Mouse (Mus musculus) midbrain, embryonic 12.5 days (tissue): ENCODE measurements around the gene 4632433K11Rik. TPM values are rescaled to one million over a fixed set of nuclear protein-coding genes. Genes with fewer than 3 reads are reported as not detected.

Source experiments
- ATAC-seq: fragments of 200-750 bp; cut with Nextera tagmentation; 2 replicates; pipeline ENCODE4 v1.8.0; 2017; ENCODE audit warnings: low read depth, moderate TSS enrichment, moderate library complexity; ENCODE audit not compliant: low FRiP score
- H3K27ac ChIP-seq: fragments of 300-500 bp; sonication (generic); replicated peaks from 2 replicates; pipeline ENCODE4 v1.5.1; 2016; ENCODE audit warnings: mild to moderate bottlenecking
- H3K27me3 ChIP-seq: fragments of 300-500 bp; sonication (generic); 2 replicates; pipeline ENCODE4 v1.6.1; 2016; ENCODE audit warnings: mild to moderate bottlenecking
- H3K36me3 ChIP-seq: fragments of 300-500 bp; sonication (generic); 2 replicates; pipeline ENCODE4 v1.6.1; 2016
- H3K4me1 ChIP-seq: fragments of 300-500 bp; sonication (generic); 2 replicates; pipeline ENCODE4 v1.6.1; 2016
- H3K4me2 ChIP-seq: fragments of 300-500 bp; sonication (generic); replicated peaks from 2 replicates; pipeline ENCODE4 v1.6.1; 2016; ENCODE audit warnings: mild to moderate bottlenecking, moderate library complexity
- H3K4me3 ChIP-seq: fragments of 300-500 bp; sonication (generic); 2 replicates; pipeline ENCODE4 v1.5.1; 2016; ENCODE audit warnings: mild to moderate bottlenecking
- H3K9ac ChIP-seq: fragments of 300-500 bp; sonication (generic); replicated peaks from 2 replicates; pipeline ENCODE4 v1.6.1; 2016; ENCODE audit warnings: mild to moderate bottlenecking, moderate library complexity
- H3K9me3 ChIP-seq: fragments of 300-500 bp; sonication (generic); 2 replicates; pipeline ENCODE4 v1.6.1; 2016; ENCODE audit warnings: mild to moderate bottlenecking
- WGBS: fragments of 180-500 bp; shearing (Covaris S2); methylation state at CpG from one replicate; pipeline ENCODE4 v1.1.7; 2016; 5-methylcytosine and 5-hydroxymethylcytosine counted together
- polyA plus RNA-seq: library from polyadenylated mRNA; unstranded; fragments of >200 nt; fragmentation: Nextera tagmentation; extraction: Ambion mirVana; gene quantifications from 2 replicates; pipeline ENCODE4 v1.2.1, GENCODE M21; 2016

The 4632433K11Rik gene
- polyA plus RNA-seq, 1 experiment from 2014 or later: not detected

DNA sequence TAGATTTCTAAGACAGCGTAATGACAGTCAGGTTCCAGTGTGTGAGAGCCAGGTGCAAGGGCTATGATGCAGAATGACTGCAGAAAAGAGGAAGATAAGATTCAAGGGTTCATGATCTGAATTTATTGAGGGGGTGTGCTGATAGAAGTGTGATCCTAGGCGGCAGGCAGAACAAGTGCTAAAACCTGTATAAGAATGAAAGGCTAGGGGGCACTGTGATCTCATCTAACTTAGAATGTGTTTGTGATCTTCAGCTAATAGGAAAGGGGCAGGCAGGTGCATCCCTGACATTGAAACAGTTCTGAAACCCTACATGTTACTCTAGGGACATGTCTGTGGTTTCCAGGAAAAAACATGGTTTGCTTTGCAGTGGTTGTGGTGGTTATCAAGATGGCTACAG lies 12.2 kb downstream of the 4632433K11Rik start:
- no peaks in the 10 kb centered on the region for H3K9me3 ChIP-seq
- no peaks in the 10 kb centered on the region for H3K36me3 ChIP-seq
- no peak overlapping the region for H3K9ac ChIP-seq
- H3K4me3 ChIP-seq: no peak overlapping the region
- 73% methylated on average over 2 of the region's 2 CpGs for WGBS
- H3K27ac ChIP-seq: no peak overlapping the region
- peaks cover 6% of the 10 kb centered on the region; the same call in 1 of the 2 replicates for H3K4me1 ChIP-seq
- H3K4me2 ChIP-seq: no peak overlapping the region
- ATAC-seq: no peak
- H3K27me3 ChIP-seq: no peaks in the 10 kb centered on the region

DNA sequence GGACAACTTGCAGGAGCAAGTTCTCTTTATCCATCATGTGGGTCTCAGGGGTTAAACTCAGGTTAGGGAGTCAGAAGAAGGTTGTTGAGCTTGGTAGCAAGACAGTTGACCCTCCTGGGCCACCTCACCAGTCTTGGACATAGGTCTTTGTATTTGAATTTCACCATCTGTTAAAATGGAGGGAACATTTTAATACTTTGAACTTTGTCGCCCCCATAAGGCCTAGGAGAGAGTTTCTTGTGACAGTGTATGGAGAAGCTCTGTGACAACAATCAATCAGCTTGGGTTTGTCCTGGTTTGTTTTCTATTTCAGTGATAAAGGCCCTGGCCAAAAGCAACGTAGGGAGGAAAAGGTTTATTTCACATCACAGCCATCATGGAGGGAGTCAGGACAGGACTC lies 13.4 kb downstream of the 4632433K11Rik start:
- Histone ChIP-seq H3K4me1 (peaks cover 13% of the 10 kb centered on the region), H3K27me3 (peaks cover 4% of the 10 kb centered on the region), H3K4me2 (no peak overlapping the region), H3K4me3 (no peak overlapping the region), H3K36me3 (no peaks in the 10 kb centered on the region), H3K9ac (no peak overlapping the region), H3K27ac (no peak overlapping the region), H3K9me3 (no peaks in the 10 kb centered on the region)
- no peak for ATAC-seq
- 39% methylated on average over 2 of the region's 2 CpGs for WGBS

DNA sequence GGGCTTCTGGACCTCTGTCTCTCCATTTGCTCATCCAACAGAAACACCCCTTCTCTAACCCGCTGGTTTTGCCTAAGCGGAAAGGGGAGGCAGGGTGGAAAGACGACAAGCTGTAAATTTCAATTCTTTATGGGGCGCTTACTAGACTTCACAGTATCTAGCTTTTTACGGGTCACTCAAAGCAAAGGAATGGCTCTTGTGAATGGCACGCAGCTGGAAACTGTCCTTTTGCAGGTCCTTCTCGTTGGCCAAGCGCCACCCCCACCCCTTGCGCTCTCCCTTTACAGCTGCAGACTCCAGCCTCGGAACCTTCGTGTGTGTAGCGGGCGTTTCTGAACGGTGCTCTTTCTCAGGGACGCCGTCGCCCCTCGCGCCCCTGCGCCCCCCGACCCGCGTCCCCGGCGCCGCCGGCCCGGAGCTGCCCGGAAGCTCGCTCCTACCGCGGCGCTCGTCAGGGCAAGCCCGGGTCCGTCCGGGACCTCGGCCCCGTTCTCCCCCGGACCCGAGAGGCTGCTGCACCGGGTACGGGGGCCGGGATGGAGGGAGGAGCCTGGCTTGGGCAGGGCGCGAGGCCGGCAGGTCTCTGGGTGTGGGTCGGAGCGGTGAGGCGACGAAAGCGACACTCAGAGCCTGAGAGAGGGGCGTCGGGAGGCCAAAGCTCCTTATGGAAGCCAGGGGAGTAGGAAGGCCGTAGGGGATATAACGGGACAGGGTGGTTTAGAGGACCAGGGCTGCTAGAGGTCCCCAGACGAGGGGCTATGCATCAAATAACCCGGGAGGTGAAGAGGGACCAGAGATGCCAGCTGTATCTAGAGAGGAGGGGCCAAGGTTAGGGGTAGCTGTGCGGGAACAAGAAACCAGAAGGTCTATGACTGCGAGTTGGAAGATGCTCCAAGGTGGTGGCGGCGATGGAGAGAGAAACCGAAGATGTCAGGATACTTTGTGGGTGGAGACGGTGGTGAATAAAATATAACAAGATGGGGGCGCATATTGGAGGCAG lies 17.6 kb downstream of the 4632433K11Rik start, which contains the start of gene Zfp580:
Zfp580 (plus strand) TSS at position 346 of the 1,000 bp plus-strand sequence.
- H3K27ac ChIP-seq: peak within 1 kb of the TSS; percentile 85
- ATAC-seq: peak; percentile 81
- H3K27me3 ChIP-seq: peaks cover 46% of the 10 kb centered on the region
- 2% methylated on average over 65 of the region's 65 CpGs for WGBS
- H3K36me3 ChIP-seq: no peaks in the 10 kb centered on the region
- no peaks in the 10 kb centered on the region for H3K9me3 ChIP-seq
- H3K4me1 ChIP-seq: peaks cover 31% of the 10 kb centered on the region
- H3K4me3 ChIP-seq: peak within 1 kb of the TSS; percentile 80
- H3K4me2 ChIP-seq: peak within 1 kb of the TSS; percentile 69
- H3K9ac ChIP-seq: peak within 1 kb of the TSS; percentile 89

DNA sequence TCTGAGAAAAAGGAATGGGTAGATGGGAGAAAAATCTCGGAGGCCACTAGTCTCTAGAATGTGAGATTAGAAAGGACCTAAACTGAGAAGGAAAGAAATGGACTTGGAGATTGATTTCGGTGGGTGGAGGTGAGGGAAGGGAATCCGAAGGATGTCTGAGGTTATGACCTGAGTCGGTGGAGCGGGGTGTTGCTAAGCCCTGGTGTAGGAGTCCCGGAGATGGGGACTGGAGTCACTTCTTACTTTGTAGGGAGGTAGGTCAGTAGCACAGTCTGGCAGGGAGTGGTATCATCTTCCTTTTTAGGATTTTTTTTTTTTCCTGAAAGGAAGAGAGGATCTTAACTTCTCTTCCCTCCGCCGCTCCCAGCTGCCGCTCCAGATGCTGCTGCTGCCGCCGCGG lies 18.5 kb downstream of the 4632433K11Rik start:
- H3K4me2 ChIP-seq: peak overlapping the region; percentile 69
- no peaks in the 10 kb centered on the region for H3K9me3 ChIP-seq
- ATAC-seq: no peak
- 3% methylated on average over 11 of the region's 12 CpGs for WGBS
- H3K36me3 ChIP-seq: no peaks in the 10 kb centered on the region
- H3K9ac ChIP-seq: peak overlapping the region; percentile 89
- H3K4me3 ChIP-seq: peak overlapping the region; percentile 80
- H3K27ac ChIP-seq: no peak overlapping the region
- H3K4me1 ChIP-seq: peaks cover 39% of the 10 kb centered on the region
- H3K27me3 ChIP-seq: peaks cover 55% of the 10 kb centered on the region

DNA sequence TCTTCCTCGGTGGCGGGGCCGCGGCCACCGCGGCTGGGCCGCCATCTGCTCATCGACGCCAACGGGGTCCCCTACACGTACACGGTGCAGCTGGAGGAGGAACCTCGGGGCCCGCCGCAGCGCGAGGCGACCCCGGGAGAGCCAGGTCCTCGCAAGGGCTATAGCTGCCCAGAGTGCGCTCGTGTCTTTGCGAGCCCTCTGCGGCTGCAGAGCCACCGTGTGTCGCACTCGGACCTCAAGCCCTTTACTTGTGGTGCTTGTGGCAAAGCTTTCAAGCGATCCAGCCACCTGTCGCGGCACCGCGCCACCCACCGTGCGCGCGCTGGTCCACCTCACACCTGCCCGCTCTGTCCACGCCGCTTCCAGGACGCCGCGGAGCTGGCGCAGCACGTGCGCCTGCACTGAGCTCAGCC lies 19.0 kb downstream of the 4632433K11Rik start:
- 3% methylated on average over 45 of the region's 45 CpGs for WGBS
- peaks cover 39% of the 10 kb centered on the region for H3K4me1 ChIP-seq
- ATAC-seq: no peak
- H3K36me3 ChIP-seq: no peaks in the 10 kb centered on the region
- peak overlapping the region; percentile 80 for H3K4me3 ChIP-seq
- peak overlapping the region; percentile 89 for H3K9ac ChIP-seq
- H3K4me2 ChIP-seq: peak overlapping the region; percentile 69
- peaks cover 60% of the 10 kb centered on the region for H3K27me3 ChIP-seq
- H3K27ac ChIP-seq: no peak overlapping the region
- H3K9me3 ChIP-seq: no peaks in the 10 kb centered on the region

DNA sequence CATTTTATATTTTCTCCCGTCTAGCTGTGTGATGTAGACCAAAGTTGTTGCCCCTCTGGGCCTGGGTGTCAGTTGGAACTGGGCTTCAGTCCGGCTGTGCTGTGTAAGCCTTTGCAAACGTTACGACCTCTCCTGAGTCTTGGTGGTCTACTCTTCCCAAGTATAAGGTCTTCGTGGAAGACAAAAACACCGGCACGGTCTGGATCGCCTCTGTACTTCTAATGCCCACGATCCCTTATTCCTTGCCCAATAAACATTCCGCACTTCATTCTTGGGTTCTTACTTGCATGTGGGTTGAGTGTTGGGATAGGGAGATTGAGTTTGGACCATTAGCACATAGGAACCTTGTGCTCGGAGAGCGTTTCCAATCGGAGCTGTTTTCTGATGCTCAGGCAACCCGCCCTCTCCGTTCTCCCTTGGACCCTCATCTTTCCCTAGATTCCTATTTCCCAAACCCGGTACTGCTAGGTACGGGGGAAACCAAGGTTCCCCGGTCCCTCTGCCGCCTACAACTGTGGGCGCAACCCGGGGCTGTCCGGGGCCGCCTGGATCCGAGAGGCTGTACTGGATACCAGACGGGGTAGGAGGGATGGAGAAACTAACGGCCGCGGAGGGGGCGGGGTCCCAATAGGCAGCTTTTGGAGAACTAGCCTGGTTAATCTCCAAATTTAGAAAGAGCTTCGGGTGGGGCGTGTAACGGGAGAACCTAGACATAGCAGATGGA lies 19.7 kb downstream of the 4632433K11Rik start:
- Histone ChIP-seq H3K4me3 (peak overlapping the region; percentile 80), H3K27me3 (peaks cover 67% of the 10 kb centered on the region), H3K27ac (no peak overlapping the region), H3K9me3 (no peaks in the 10 kb centered on the region), H3K9ac (peak overlapping the region; percentile 51), H3K36me3 (no peaks in the 10 kb centered on the region), H3K4me2 (peak overlapping the region; percentile 69), H3K4me1 (peaks cover 39% of the 10 kb centered on the region)
- ATAC-seq: no peak
- WGBS: 7% methylated on average over 32 of the region's 32 CpGs

DNA sequence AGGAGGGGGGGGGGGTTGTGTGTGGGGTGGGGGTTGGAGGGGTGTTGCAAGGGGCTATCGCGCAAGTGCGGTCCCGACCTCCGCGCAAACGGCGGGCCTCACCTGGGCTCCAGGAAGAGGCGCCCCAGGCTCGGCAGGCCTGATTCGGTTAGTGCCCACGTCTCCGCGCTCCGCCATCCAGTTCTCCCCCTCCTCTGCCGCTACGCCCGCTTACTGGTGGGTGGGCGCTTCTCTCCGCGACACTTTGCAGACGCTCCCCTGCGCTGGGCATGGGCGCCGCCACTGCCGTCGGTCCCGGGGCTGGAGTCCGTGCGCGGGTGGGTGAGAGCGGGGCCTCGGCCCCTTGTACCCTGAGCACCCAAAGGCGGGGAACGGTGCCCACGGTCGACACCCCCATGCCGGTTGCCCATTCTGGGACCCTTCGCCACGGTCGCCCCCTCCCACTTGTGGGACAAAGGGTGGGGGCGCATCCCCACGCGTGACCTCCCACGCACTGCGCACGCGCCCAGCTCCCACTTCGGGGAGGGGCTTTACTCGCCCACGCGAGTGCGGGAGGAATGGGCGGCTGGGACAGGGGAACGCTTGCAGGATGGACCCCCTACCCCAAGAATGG lies 22.8 kb downstream of the 4632433K11Rik start:
- Histone ChIP-seq H3K27me3 (peaks cover 70% of the 10 kb centered on the region), H3K36me3 (no peaks in the 10 kb centered on the region), H3K4me3 (peak overlapping the region; percentile 48), H3K4me1 (peaks cover 47% of the 10 kb centered on the region), H3K27ac (no peak overlapping the region), H3K4me2 (peak overlapping the region; percentile 62), H3K9ac (peak overlapping the region; percentile 56), H3K9me3 (no peaks in the 10 kb centered on the region)
- ATAC-seq: no peak
- WGBS: 3% methylated on average over 46 of the region's 55 CpGs

DNA sequence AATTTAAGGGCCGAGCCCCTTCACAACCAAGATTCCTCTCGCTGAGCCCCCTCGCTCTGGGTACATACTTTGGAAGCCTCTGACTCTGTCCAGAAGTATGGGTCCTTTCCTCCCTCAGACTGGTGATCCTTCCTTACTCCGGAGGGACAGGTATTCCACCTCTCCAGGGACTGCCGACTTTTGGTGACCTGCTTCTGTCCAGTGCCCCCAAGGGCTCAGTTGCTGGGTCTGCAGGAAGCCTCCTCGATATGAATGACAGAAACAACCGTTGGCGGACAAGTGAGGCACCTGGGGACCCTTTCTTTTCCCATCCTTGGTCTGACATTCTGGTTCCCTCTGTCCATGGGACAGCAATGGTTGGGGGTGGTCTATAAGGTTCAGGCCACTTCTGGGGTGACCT lies 23.5 kb downstream of the 4632433K11Rik start:
- no peak overlapping the region for H3K27ac ChIP-seq
- no peaks in the 10 kb centered on the region for H3K36me3 ChIP-seq
- H3K4me1 ChIP-seq: peaks cover 40% of the 10 kb centered on the region
- 38% methylated on average over 8 of the region's 8 CpGs for WGBS
- no peak for ATAC-seq
- no peaks in the 10 kb centered on the region for H3K9me3 ChIP-seq
- peak overlapping the region; percentile 62 for H3K4me2 ChIP-seq
- peaks cover 65% of the 10 kb centered on the region for H3K27me3 ChIP-seq
- peak overlapping the region; percentile 48 for H3K4me3 ChIP-seq
- H3K9ac ChIP-seq: no peak overlapping the region

DNA sequence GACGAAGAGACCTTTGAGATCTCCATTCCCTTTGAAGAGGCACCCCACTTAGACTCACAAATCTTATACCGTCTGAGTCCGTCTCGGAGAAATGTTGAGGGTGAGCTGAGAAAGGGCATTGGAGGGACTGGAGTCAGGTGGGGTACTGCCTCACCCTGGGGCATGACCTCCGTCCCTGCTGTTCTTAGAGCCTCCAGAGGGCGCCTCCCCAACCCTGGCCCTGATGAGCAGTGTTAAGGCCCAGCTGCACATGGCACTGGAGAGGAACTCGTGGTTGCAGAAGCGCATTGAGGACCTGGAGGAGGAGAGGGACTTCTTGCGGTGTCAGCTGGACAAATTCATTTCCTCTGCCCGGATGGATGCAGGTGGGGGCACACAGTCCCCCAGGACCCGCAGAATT lies 23.9 kb downstream of the 4632433K11Rik start:
- Histone ChIP-seq H3K27ac (no peak overlapping the region), H3K4me1 (peaks cover 36% of the 10 kb centered on the region), H3K4me3 (no peak overlapping the region), H3K4me2 (peak overlapping the region; percentile 62; the same call in 1 of the 2 replicates), H3K9me3 (no peaks in the 10 kb centered on the region), H3K36me3 (no peaks in the 10 kb centered on the region), H3K27me3 (peaks cover 61% of the 10 kb centered on the region), H3K9ac (no peak overlapping the region)
- WGBS: 22% methylated on average over 11 of the region's 11 CpGs
- no peak for ATAC-seq

DNA sequence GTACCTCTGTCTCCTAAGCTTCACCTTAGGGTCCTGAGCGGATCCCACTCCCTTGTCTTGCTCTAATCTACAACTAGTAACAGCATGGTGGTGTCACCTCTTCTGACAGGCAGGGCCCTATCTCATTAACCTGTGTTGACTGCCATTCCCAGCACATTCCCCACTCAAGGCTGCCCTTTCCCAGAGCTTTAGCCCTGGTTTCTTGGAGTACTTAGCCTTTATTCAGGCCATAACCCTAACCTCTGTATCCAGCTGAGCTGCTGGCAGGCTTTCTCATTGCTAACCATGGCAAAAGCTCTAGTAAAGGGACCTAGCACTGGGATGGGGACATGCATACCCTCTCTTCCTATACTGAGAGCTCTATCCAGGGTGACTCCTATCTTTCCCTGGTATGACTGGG lies 24.7 kb downstream of the 4632433K11Rik start:
- no peak overlapping the region for H3K9ac ChIP-seq
- 91% methylated on average over 1 of the region's 1 CpGs for WGBS
- no peak overlapping the region for H3K4me2 ChIP-seq
- no peaks in the 10 kb centered on the region for H3K36me3 ChIP-seq
- H3K27ac ChIP-seq: no peak overlapping the region
- H3K4me1 ChIP-seq: peaks cover 35% of the 10 kb centered on the region
- H3K27me3 ChIP-seq: peaks cover 53% of the 10 kb centered on the region
- H3K9me3 ChIP-seq: no peaks in the 10 kb centered on the region
- no peak for ATAC-seq
- no peak overlapping the region for H3K4me3 ChIP-seq

DNA sequence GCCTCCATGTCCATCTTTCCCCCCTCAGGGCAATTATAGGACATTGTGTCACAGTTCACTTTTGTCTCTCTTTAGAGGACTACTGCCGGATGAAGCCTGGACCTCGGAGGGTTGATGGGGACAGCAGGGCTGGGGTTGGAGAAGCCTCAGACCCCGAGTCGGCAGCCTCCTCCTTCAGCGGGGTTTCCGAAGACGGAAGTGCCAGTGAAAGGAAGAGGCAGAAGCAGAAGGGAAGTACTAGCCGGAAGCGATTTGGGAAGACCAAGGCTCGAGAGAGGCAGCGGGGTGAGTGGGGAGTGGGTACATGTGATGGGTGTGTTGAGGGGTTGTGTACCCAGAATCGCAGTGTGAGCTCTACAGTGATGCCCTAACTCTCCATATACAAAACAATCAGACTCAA lies 25.5 kb downstream of the 4632433K11Rik start:
- Histone ChIP-seq H3K27ac (peak overlapping the region; percentile 99; the same call in 1 of the 2 replicates), H3K9ac (peak overlapping the region; percentile 81; the same call in 1 of the 2 replicates), H3K4me2 (no peak overlapping the region), H3K36me3 (0 out of 2 replicates have a peak, but pooled peaks cover 3% of the 10 kb centered on the region), H3K4me3 (no peak overlapping the region), H3K27me3 (peaks cover 45% of the 10 kb centered on the region), H3K9me3 (no peaks in the 10 kb centered on the region), H3K4me1 (peaks cover 37% of the 10 kb centered on the region)
- WGBS: 94% methylated on average over 12 of the region's 12 CpGs
- no peak for ATAC-seq
